Mouse (Mus musculus) limb, embryonic 14.5 days (tissue): ENCODE measurements around the gene Rab37. TPM values are rescaled to one million over a fixed set of nuclear protein-coding genes. Genes with fewer than 3 reads are reported as not detected.

Experiments
- ATAC-seq: fragments of 200-750 bp; cut with Nextera tagmentation; 2 replicates; pipeline ENCODE4 v1.8.0; 2017; ENCODE audit warnings: low read depth, moderate number of reproducible peaks, moderate TSS enrichment; ENCODE audit not compliant: low FRiP score
- DNase-seq: peaks from one replicate; pipeline ENCODE4 v3.0.0-alpha.2; 2015; ENCODE audit warnings: low spot score
- H3K27ac ChIP-seq: fragments of 300-500 bp; sonication (generic); replicated peaks from 2 replicates; pipeline ENCODE4 v1.5.1; 2014; ENCODE audit warnings: low read depth, mild to moderate bottlenecking, low read length, moderate library complexity, mixed read lengths
- H3K27me3 ChIP-seq: fragments of 300-500 bp; sonication (generic); 2 replicates; pipeline ENCODE4 v1.6.1; 2014; ENCODE audit warnings: low read length, mixed read lengths; ENCODE audit not compliant: control insufficient read depth, insufficient read depth
- H3K36me3 ChIP-seq: fragments of 300-500 bp; sonication (generic); 2 replicates; pipeline ENCODE4 v1.6.1; 2014; ENCODE audit warnings: mild to moderate bottlenecking, low read length, moderate library complexity, mixed read lengths; ENCODE audit not compliant: control insufficient read depth, insufficient read depth
- H3K4me1 ChIP-seq: fragments of 300-500 bp; sonication (generic); 2 replicates; pipeline ENCODE4 v1.6.1; 2014; ENCODE audit warnings: antibody characterized with exemption, low read length, mixed read lengths; ENCODE audit not compliant: control insufficient read depth, insufficient read depth
- H3K4me2 ChIP-seq: fragments of 300-500 bp; sonication (generic); replicated peaks from 2 replicates; pipeline ENCODE4 v1.6.1; 2014; ENCODE audit warnings: low read depth, mild to moderate bottlenecking, low read length, moderate library complexity; ENCODE audit not compliant: severe bottlenecking
- H3K4me3 ChIP-seq: fragments of 300-500 bp; sonication (generic); replicated peaks from 2 replicates; pipeline ENCODE4 v1.5.1; 2014; ENCODE audit warnings: low read length
- H3K9ac ChIP-seq: fragments of 300-500 bp; sonication (generic); 2 replicates; pipeline ENCODE4 v1.6.1; 2014; ENCODE audit warnings: mild to moderate bottlenecking, low read depth, low read length, moderate library complexity; ENCODE audit not compliant: severe bottlenecking
- H3K9me3 ChIP-seq: fragments of 300-500 bp; sonication (generic); 2 replicates; pipeline ENCODE4 v1.6.1; 2016; ENCODE audit warnings: low read length; ENCODE audit not compliant: control insufficient read depth
- POLR2A ChIP-seq: fragments of 200-500 bp; IDR thresholded peaks from 2 replicates; pipeline ENCODE4 v1.8.0; 2012; ENCODE audit warnings: inconsistent platforms, mild to moderate bottlenecking, moderate library complexity, borderline replicate concordance; ENCODE audit not compliant: insufficient read depth, insufficient read length; ENCODE audit errors: extremely low read depth
- WGBS: fragments of 180-500 bp; shearing (Covaris S2); extraction: QIAGEN DNeasy Blood & Tissue Kit; methylation state at CpG from one replicate; pipeline ENCODE4 v1.1.7; 2014; 5-methylcytosine and 5-hydroxymethylcytosine counted together
- polyA plus RNA-seq, 2 experiments: library from polyadenylated mRNA; depleted of rRNA in 1 of 2; stranded (reverse) in 1 of 2; unstranded in 1 of 2; fragments of >200 nt; fragmentation: Nextera tagmentation in 1 of 2; extraction: Ambion mirVana in 1 of 2; gene quantifications; 2 replicates each; pipeline versions ENCODE4 v1.2.1 to v1.2.3; 2012 to 2014

Gene Rab37
- polyA plus RNA-seq, 2 experiments = 1.5 TPM

- 83% methylated on average over 7 of the region's 7 CpGs for WGBS
- Histone ChIP-seq H3K9ac (no peak overlapping the region), H3K36me3 (peaks cover 31% of the 10 kb centered on the region), H3K9me3 (no peaks in the 10 kb centered on the region), H3K27ac (no peak overlapping the region), H3K4me2 (no peak overlapping the region), H3K4me1 (no peaks in the 10 kb centered on the region), H3K4me3 (no peak overlapping the region), H3K27me3 (no peaks in the 10 kb centered on the region)
- DNase-seq (no peak), ATAC-seq (no peak)
- TF ChIP-seq POLR2A = no peak
Observed at GRCm38 (mm10) chr11:115209958-115210357, 118.7 kb downstream of the Rab37 start.

Other genes starting within 250 kb of the Rab37 start
- gene Gprc5c, start 240.3 kb upstream of the Rab37 start, polyA plus RNA-seq (2012; rRNA removed) = 34.1 and 48.8 TPM in 2 replicates
- 35.5 and 42.3 TPM in 2 replicates for gene Gprc5c, start 240.3 kb upstream of the Rab37 start, polyA plus RNA-seq (2014; fragmentation: Nextera tagmentation; extraction: Ambion mirVana)
- gene Cd300a, start 201.4 kb upstream of the Rab37 start, polyA plus RNA-seq (2012; rRNA removed) = 2.2 and 3.1 TPM in 2 replicates
- 1.2 and 1.5 TPM in 2 replicates for gene Cd300a, start 201.4 kb upstream of the Rab37 start, polyA plus RNA-seq (2014; fragmentation: Nextera tagmentation; extraction: Ambion mirVana)
- gene Cd300lb, start 157.0 kb upstream of the Rab37 start, polyA plus RNA-seq (2012; rRNA removed) = 0.33 TPM in 2 replicates
- gene Cd300lb, start 157.0 kb upstream of the Rab37 start, polyA plus RNA-seq (2014; fragmentation: Nextera tagmentation; extraction: Ambion mirVana) = 0.32 and 0.82 TPM in 2 replicates
- gene Cd300c, start 122.3 kb upstream of the Rab37 start, polyA plus RNA-seq (2012; rRNA removed) = not detected in 2 replicates
- gene Cd300c, start 122.3 kb upstream of the Rab37 start, polyA plus RNA-seq (2014; fragmentation: Nextera tagmentation; extraction: Ambion mirVana) = not detected in 2 replicates
- 0.13 and 0.22 TPM in 2 replicates for gene Cd300ld, start 101.5 kb upstream of the Rab37 start, polyA plus RNA-seq (2012; rRNA removed)
- 0.29 and 0.36 TPM in 2 replicates for gene Cd300ld, start 101.5 kb upstream of the Rab37 start, polyA plus RNA-seq (2014; fragmentation: Nextera tagmentation; extraction: Ambion mirVana)
- 2.4 and 2.7 TPM in 2 replicates for gene Cd300c2, start 89.6 kb upstream of the Rab37 start, polyA plus RNA-seq (2012; rRNA removed)
- gene Cd300c2, start 89.6 kb upstream of the Rab37 start, polyA plus RNA-seq (2014; fragmentation: Nextera tagmentation; extraction: Ambion mirVana) = 4.0 and 4.1 TPM in 2 replicates
- gene Cd300ld2, start 75.2 kb upstream of the Rab37 start, polyA plus RNA-seq (2012; rRNA removed) = 0.23 TPM in 1 of 2 replicates, not detected in the other
- not detected in 2 replicates for gene Cd300ld2, start 75.2 kb upstream of the Rab37 start, polyA plus RNA-seq (2014; fragmentation: Nextera tagmentation; extraction: Ambion mirVana)
- 0.18 TPM in 1 of 2 replicates, not detected in the other for gene Cd300ld4, start 64.4 kb upstream of the Rab37 start, polyA plus RNA-seq (2012; rRNA removed)
- not detected in 2 replicates for gene Cd300ld4, start 64.4 kb upstream of the Rab37 start, polyA plus RNA-seq (2014; fragmentation: Nextera tagmentation; extraction: Ambion mirVana)
- gene Cd300ld5, start 53.7 kb upstream of the Rab37 start, polyA plus RNA-seq (2012; rRNA removed) = 0.24 and 0.48 TPM in 2 replicates
- not detected in 2 replicates for gene Cd300ld5, start 53.7 kb upstream of the Rab37 start, polyA plus RNA-seq (2014; fragmentation: Nextera tagmentation; extraction: Ambion mirVana)
- gene Cd300ld3, start 43.0 kb upstream of the Rab37 start, polyA plus RNA-seq (2012; rRNA removed) = 0.37 and 0.65 TPM in 2 replicates
- gene Cd300ld3, start 43.0 kb upstream of the Rab37 start, polyA plus RNA-seq (2014; fragmentation: Nextera tagmentation; extraction: Ambion mirVana) = not detected in 2 replicates
- 0.10 and 0.15 TPM in 2 replicates for gene Cd300e, start 29.3 kb upstream of the Rab37 start, polyA plus RNA-seq (2012; rRNA removed)
- 0.08 and 0.10 TPM in 2 replicates for gene Cd300e, start 29.3 kb upstream of the Rab37 start, polyA plus RNA-seq (2014; fragmentation: Nextera tagmentation; extraction: Ambion mirVana)
- 0.35 and 0.65 TPM in 2 replicates for gene Cd300lf, start 42.6 kb downstream of the Rab37 start, polyA plus RNA-seq (2012; rRNA removed)
- 0.14 and 0.29 TPM in 2 replicates for gene Cd300lf, start 42.6 kb downstream of the Rab37 start, polyA plus RNA-seq (2014; fragmentation: Nextera tagmentation; extraction: Ambion mirVana)
- gene Slc9a3r1, start 71.9 kb downstream of the Rab37 start, polyA plus RNA-seq (2012; rRNA removed) = 19.1 and 22.0 TPM in 2 replicates
- gene Slc9a3r1, start 71.9 kb downstream of the Rab37 start, polyA plus RNA-seq (2014; fragmentation: Nextera tagmentation; extraction: Ambion mirVana) = 29.9 and 33.7 TPM in 2 replicates
- 9.2 and 16.9 TPM in 2 replicates for gene Tmem104, start 96.1 kb downstream of the Rab37 start, polyA plus RNA-seq (2012; rRNA removed)
- 11.4 and 12.4 TPM in 2 replicates for gene Tmem104, start 96.1 kb downstream of the Rab37 start, polyA plus RNA-seq (2014; fragmentation: Nextera tagmentation; extraction: Ambion mirVana)
- 25.6 and 32.1 TPM in 2 replicates for gene Nat9, start 96.4 kb downstream of the Rab37 start, polyA plus RNA-seq (2012; rRNA removed)
- gene Nat9, start 96.4 kb downstream of the Rab37 start, polyA plus RNA-seq (2014; fragmentation: Nextera tagmentation; extraction: Ambion mirVana) = 20.0 and 24.3 TPM in 2 replicates
- 0.20 and 0.21 TPM in 2 replicates for gene Grin2c, start 175.8 kb downstream of the Rab37 start, polyA plus RNA-seq (2012; rRNA removed)
- not detected in 2 replicates for gene Grin2c, start 175.8 kb downstream of the Rab37 start, polyA plus RNA-seq (2014; fragmentation: Nextera tagmentation; extraction: Ambion mirVana)
- gene Fdxr, start 185.6 kb downstream of the Rab37 start, polyA plus RNA-seq (2012; rRNA removed) = 16.8 and 21.8 TPM in 2 replicates
- 11.5 and 13.0 TPM in 2 replicates for gene Fdxr, start 185.6 kb downstream of the Rab37 start, polyA plus RNA-seq (2014; fragmentation: Nextera tagmentation; extraction: Ambion mirVana)
- gene Fads6, start 206.2 kb downstream of the Rab37 start, polyA plus RNA-seq (2012; rRNA removed) = 0.35 and 0.40 TPM in 2 replicates
- 0.12 TPM in 1 of 2 replicates, not detected in the other for gene Fads6, start 206.2 kb downstream of the Rab37 start, polyA plus RNA-seq (2014; fragmentation: Nextera tagmentation; extraction: Ambion mirVana)
- 0.29 and 0.44 TPM in 2 replicates for gene Otop2, start 215.7 kb downstream of the Rab37 start, polyA plus RNA-seq (2012; rRNA removed)
- gene Otop2, start 215.7 kb downstream of the Rab37 start, polyA plus RNA-seq (2014; fragmentation: Nextera tagmentation; extraction: Ambion mirVana) = 0.08 and 0.19 TPM in 2 replicates
- not detected in 2 replicates for gene Ush1g, start 230.6 kb downstream of the Rab37 start, polyA plus RNA-seq (2012; rRNA removed)
- gene Ush1g, start 230.6 kb downstream of the Rab37 start, polyA plus RNA-seq (2014; fragmentation: Nextera tagmentation; extraction: Ambion mirVana) = not detected in 2 replicates
- not detected in 2 replicates for gene Otop3, start 243.3 kb downstream of the Rab37 start, polyA plus RNA-seq (2012; rRNA removed)
- not detected in 2 replicates for gene Otop3, start 243.3 kb downstream of the Rab37 start, polyA plus RNA-seq (2014; fragmentation: Nextera tagmentation; extraction: Ambion mirVana)